Mouse (Mus musculus) heart, embryonic 13.5 days (tissue): Measurements from ENCODE around the gene Rnf157. TPM values are rescaled to one million over a fixed set of nuclear protein-coding genes. Genes with fewer than 3 reads are reported as not detected.
"Not testable (repeated sequence)": the region's sequence is repeated elsewhere in the genome, so short reads cannot be mapped to it uniquely, and the experiment has no call there.

Source experiments
- ATAC-seq: fragments of 200-750 bp; cut with Nextera tagmentation; 2 replicates; pipeline ENCODE4 v1.8.0; 2017; ENCODE audit warnings: moderate TSS enrichment; ENCODE audit not compliant: insufficient number of reproducible peaks, low FRiP score, low TSS enrichment; ENCODE audit errors: extremely low read depth
- H3K27ac ChIP-seq: fragments of 300-500 bp; sonication (generic); replicated peaks from 2 replicates; pipeline ENCODE4 v1.5.1; 2015; ENCODE audit warnings: moderate library complexity, mild to moderate bottlenecking, inconsistent platforms
- H3K27me3 ChIP-seq: fragments of 300-500 bp; sonication (generic); replicated peaks from 2 replicates; pipeline ENCODE4 v1.6.1; 2015; ENCODE audit warnings: mild to moderate bottlenecking, inconsistent platforms
- H3K36me3 ChIP-seq: fragments of 300-500 bp; sonication (generic); 2 replicates; pipeline ENCODE4 v1.6.1; 2015; ENCODE audit warnings: mild to moderate bottlenecking, inconsistent platforms
- H3K4me1 ChIP-seq: fragments of 300-500 bp; sonication (generic); 2 replicates; pipeline ENCODE4 v1.6.1; 2015; ENCODE audit warnings: inconsistent platforms
- H3K4me2 ChIP-seq: fragments of 300-500 bp; sonication (generic); 2 replicates; pipeline ENCODE4 v1.6.1; 2015; ENCODE audit warnings: inconsistent platforms, mild to moderate bottlenecking, moderate library complexity
- H3K4me3 ChIP-seq: fragments of 300-500 bp; sonication (generic); 2 replicates; pipeline ENCODE4 v1.5.1; 2015; ENCODE audit warnings: moderate library complexity, mild to moderate bottlenecking, inconsistent platforms
- H3K9ac ChIP-seq: fragments of 300-500 bp; sonication (generic); 2 replicates; pipeline ENCODE4 v1.6.1; 2015; ENCODE audit warnings: inconsistent platforms, mild to moderate bottlenecking, moderate library complexity
- H3K9me3 ChIP-seq: fragments of 300-500 bp; sonication (generic); 2 replicates; pipeline ENCODE4 v1.6.1; 2016; ENCODE audit warnings: inconsistent platforms
- WGBS: fragments of 180-500 bp; shearing (Covaris S2); methylation state at CpG from one replicate; pipeline ENCODE4 v1.1.7; 2015; ENCODE audit warnings: mixed read lengths; 5-methylcytosine and 5-hydroxymethylcytosine counted together
- polyA plus RNA-seq: library from polyadenylated mRNA; unstranded; fragments of >200 nt; fragmentation: Nextera tagmentation; extraction: Ambion mirVana; gene quantifications from 2 replicates; pipeline ENCODE4 v1.2.1, GENCODE M21; 2015

Rnf157 gene
- polyA plus RNA-seq, 1 experiment from 2014 or later = 4.0 TPM

- H3K4me1 ChIP-seq = peaks cover 24% of the 10 kb centered on the region
- H3K9me3 ChIP-seq = no peaks in the 10 kb centered on the region
- ATAC-seq = no peak
- H3K27ac ChIP-seq = no peak overlapping the region
- peaks cover 11% of the 10 kb centered on the region; the same call in 1 of the 2 replicates for H3K27me3 ChIP-seq
- H3K36me3 ChIP-seq = 0 out of 2 replicates have a peak, but pooled peaks cover under 1% of the 10 kb centered on the region
- WGBS = 22% methylated on average over 6 of the region's 6 CpGs
- peak overlapping the region; percentile 95 for H3K4me2 ChIP-seq
- H3K9ac ChIP-seq = peak overlapping the region; percentile 93
- peak overlapping the region; percentile 79 for H3K4me3 ChIP-seq
These were observed 1.2 kb downstream of the Rnf157 start for GRCm38 (mm10) chr11:116411582-116411981.

GRCm38 (mm10) chr11:116410415-116410814 is 2.4 kb downstream of the Rnf157 start:
- peaks cover 18% of the 10 kb centered on the region for H3K4me1 ChIP-seq
- not testable (repeated sequence) for H3K9ac ChIP-seq, ATAC-seq, H3K4me3 ChIP-seq, H3K9me3 ChIP-seq, H3K4me2 ChIP-seq, H3K36me3 ChIP-seq, H3K27ac ChIP-seq
- peaks cover 11% of the 10 kb centered on the region; the same call in 1 of the 2 replicates for H3K27me3 ChIP-seq
- WGBS = 83% methylated on average over 4 of the region's 4 CpGs

- Histone ChIP-seq H3K9ac (no peak overlapping the region), H3K4me3 (no peak overlapping the region), H3K4me2 (no peak overlapping the region), H3K27me3 (peaks cover 7% of the 10 kb centered on the region; the same call in 1 of the 2 replicates), H3K9me3 (no peaks in the 10 kb centered on the region), H3K36me3 (peaks cover 8% of the 10 kb centered on the region), H3K4me1 (peaks cover 18% of the 10 kb centered on the region), H3K27ac (no peak overlapping the region)
- ATAC-seq = no peak
- WGBS = 75% methylated on average over 3 of the region's 3 CpGs
These were observed 3.8 kb downstream of the Rnf157 start for GRCm38 (mm10) chr11:116409008-116409407.

- Histone ChIP-seq H3K4me2 (no peak overlapping the region), H3K9ac (no peak overlapping the region), H3K27ac (no peak overlapping the region), H3K36me3 (peaks cover 21% of the 10 kb centered on the region), H3K27me3 (no peaks in the 10 kb centered on the region; the same call in 1 of the 2 replicates), H3K4me1 (peaks cover 2% of the 10 kb centered on the region; the same call in 1 of the 2 replicates), H3K9me3 (no peaks in the 10 kb centered on the region), H3K4me3 (no peak overlapping the region)
- WGBS = 86% methylated on average over 16 of the region's 16 CpGs
- no peak for ATAC-seq
These were observed 6.6 kb downstream of the Rnf157 start for GRCm38 (mm10) chr11:116406231-116406728.

GRCm38 (mm10) chr11:116405601-116406000 is 7.2 kb downstream of the Rnf157 start:
- Histone ChIP-seq H3K4me3 (no peak overlapping the region), H3K9ac (no peak overlapping the region), H3K4me2 (no peak overlapping the region), H3K27me3 (no peaks in the 10 kb centered on the region), H3K36me3 (peaks cover 21% of the 10 kb centered on the region), H3K9me3 (no peaks in the 10 kb centered on the region), H3K4me1 (no peaks in the 10 kb centered on the region), H3K27ac (no peak overlapping the region)
- no peak for ATAC-seq
- WGBS = 83% methylated on average over 4 of the region's 4 CpGs

GRCm38 (mm10) chr11:116400560-116400959 is 12.3 kb downstream of the Rnf157 start:
- peaks cover 20% of the 10 kb centered on the region for H3K36me3 ChIP-seq
- no peaks in the 10 kb centered on the region for H3K9me3 ChIP-seq
- ATAC-seq = no peak
- WGBS = 6% methylated on average over 4 of the region's 4 CpGs
- no peak overlapping the region for H3K4me3 ChIP-seq
- H3K27me3 ChIP-seq = no peaks in the 10 kb centered on the region
- no peak overlapping the region for H3K9ac ChIP-seq
- peak overlapping the region; percentile 65 for H3K27ac ChIP-seq
- H3K4me1 ChIP-seq = peaks cover 11% of the 10 kb centered on the region
- H3K4me2 ChIP-seq = no peak overlapping the region

GRCm38 (mm10) chr11:116398348-116398677 is 14.5 kb downstream of the Rnf157 start:
- no peaks in the 10 kb centered on the region for H3K27me3 ChIP-seq
- no peak overlapping the region for H3K4me3 ChIP-seq
- no peak overlapping the region for H3K9ac ChIP-seq
- peaks cover 15% of the 10 kb centered on the region for H3K4me1 ChIP-seq
- no peak overlapping the region for H3K4me2 ChIP-seq
- WGBS = 80% methylated on average over 11 of the region's 11 CpGs
- no peaks in the 10 kb centered on the region for H3K9me3 ChIP-seq
- H3K36me3 ChIP-seq = peaks cover 14% of the 10 kb centered on the region
- ATAC-seq = no peak
- H3K27ac ChIP-seq = 0 out of 2 replicates have a peak overlapping the region, but pooled peaks have one; percentile 2

- no peak overlapping the region for H3K9ac ChIP-seq
- H3K4me2 ChIP-seq = no peak overlapping the region
- no peaks in the 10 kb centered on the region for H3K9me3 ChIP-seq
- peaks cover 9% of the 10 kb centered on the region; the same call in 1 of the 2 replicates for H3K36me3 ChIP-seq
- 0 out of 2 replicates have a peak overlapping the region, but pooled peaks have one; percentile 2 for H3K27ac ChIP-seq
- H3K4me1 ChIP-seq = peaks cover 15% of the 10 kb centered on the region
- 49% methylated on average over 8 of the region's 8 CpGs for WGBS
- no peaks in the 10 kb centered on the region for H3K27me3 ChIP-seq
- H3K4me3 ChIP-seq = no peak overlapping the region
- ATAC-seq = no peak
These were observed 15.1 kb downstream of the Rnf157 start for GRCm38 (mm10) chr11:116397517-116398347.

- no peak overlapping the region for H3K9ac ChIP-seq
- no peak overlapping the region for H3K4me2 ChIP-seq
- no peak overlapping the region for H3K27ac ChIP-seq
- H3K36me3 ChIP-seq = peaks cover 9% of the 10 kb centered on the region; the same call in 1 of the 2 replicates
- H3K4me3 ChIP-seq = no peak overlapping the region
- 89% methylated on average over 3 of the region's 3 CpGs for WGBS
- peaks cover 15% of the 10 kb centered on the region for H3K4me1 ChIP-seq
- no peak for ATAC-seq
- no peaks in the 10 kb centered on the region for H3K9me3 ChIP-seq
- H3K27me3 ChIP-seq = no peaks in the 10 kb centered on the region
These were observed 15.9 kb downstream of the Rnf157 start for GRCm38 (mm10) chr11:116396934-116397330.

GRCm38 (mm10) chr11:116396276-116396933 is 16.4 kb downstream of the Rnf157 start:
- H3K36me3 ChIP-seq = peaks cover 9% of the 10 kb centered on the region; the same call in 1 of the 2 replicates
- H3K9ac ChIP-seq = no peak overlapping the region
- no peak overlapping the region for H3K27ac ChIP-seq
- no peaks in the 10 kb centered on the region for H3K27me3 ChIP-seq
- H3K9me3 ChIP-seq = no peaks in the 10 kb centered on the region
- no peak overlapping the region for H3K4me2 ChIP-seq
- WGBS = 81% methylated on average over 11 of the region's 11 CpGs
- peaks cover 15% of the 10 kb centered on the region for H3K4me1 ChIP-seq
- no peak overlapping the region for H3K4me3 ChIP-seq
- no peak for ATAC-seq

GRCm38 (mm10) chr11:116394769-116395168 is 18.1 kb downstream of the Rnf157 start:
- H3K36me3 ChIP-seq = peaks cover 9% of the 10 kb centered on the region; the same call in 1 of the 2 replicates
- H3K27ac ChIP-seq = no peak overlapping the region
- H3K4me2 ChIP-seq = peak overlapping the region; percentile 31; the same call in 1 of the 2 replicates
- peaks cover 11% of the 10 kb centered on the region; the same call in 1 of the 2 replicates for H3K4me1 ChIP-seq
- WGBS = 70% methylated on average over 4 of the region's 4 CpGs
- no peaks in the 10 kb centered on the region for H3K9me3 ChIP-seq
- H3K9ac ChIP-seq = no peak overlapping the region
- H3K27me3 ChIP-seq = no peaks in the 10 kb centered on the region
- no peak for ATAC-seq
- no peak overlapping the region for H3K4me3 ChIP-seq
